Mouse (Mus musculus) spleen, adult 12 weeks (tissue): ENCODE results near the gene Pak7.

Experiments used
- DNase-seq: peaks from one replicate; pipeline ENCODE4 v3.0.0; 2022; ENCODE audit warnings: low spot score

The Pak7 gene

GRCm38 (mm10) chr2:136150752-136151151 is 237.0 kb downstream of the Pak7 start:
- DNase-seq = no peak

DNA sequence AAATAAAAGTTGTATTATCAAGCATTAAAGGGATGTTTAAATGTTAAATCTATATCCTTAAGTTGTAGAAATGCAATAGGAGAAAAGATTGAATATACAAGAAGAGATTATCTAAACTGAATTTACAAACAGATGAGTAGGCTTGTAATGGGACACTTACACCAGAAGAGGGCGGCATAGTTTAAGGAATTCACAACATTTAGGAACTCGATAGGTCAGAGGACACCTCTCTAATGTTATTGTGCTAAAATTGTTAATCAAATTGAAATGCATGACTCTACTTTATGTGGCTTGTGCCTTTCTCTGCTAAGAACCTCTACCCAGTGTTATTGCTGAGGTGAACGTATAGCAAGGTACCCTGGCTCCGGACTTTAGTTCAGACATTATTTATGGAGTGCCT is 238.2 kb downstream of the Pak7 start:
- no peak for DNase-seq

DNA sequence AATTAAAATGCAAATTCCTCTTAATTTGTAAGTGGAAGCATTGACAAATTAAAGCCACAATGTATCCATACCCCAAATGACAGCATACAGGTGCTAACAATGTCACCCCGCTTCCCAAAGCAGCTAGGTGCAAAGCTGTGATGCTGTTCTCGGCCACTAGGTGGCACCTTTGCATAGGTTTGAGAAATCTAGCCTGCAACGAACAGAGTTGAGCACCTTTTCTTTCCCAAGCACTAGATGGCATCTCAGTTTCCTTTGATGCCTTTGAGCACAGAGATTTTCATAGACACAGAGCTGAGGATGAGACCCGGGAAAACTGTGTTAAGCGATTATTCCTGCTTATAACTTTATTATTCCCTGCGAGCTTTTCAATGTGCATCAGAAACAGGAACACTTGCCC is 238.8 kb downstream of the Pak7 start:
- peak; percentile 10 for DNase-seq

DNA sequence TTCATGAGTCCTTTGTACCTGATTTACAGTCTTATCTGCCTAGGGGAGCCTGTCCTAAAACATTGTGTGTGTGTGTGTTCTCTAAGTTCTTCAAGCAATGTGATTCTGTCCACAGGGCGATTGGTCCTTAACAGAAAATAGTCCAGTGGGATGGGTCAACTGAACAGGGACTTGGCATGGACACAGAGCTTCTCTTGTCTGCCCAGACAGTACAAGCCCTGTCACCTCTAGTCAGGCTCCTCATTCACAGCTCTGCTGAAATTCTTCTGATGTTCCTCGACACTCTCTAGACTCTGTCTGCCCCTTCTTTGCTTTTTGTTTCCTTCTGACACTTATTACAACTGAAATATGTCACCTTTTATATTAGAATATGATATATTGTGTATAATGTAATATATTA is 247.0 kb downstream of the Pak7 start:
- no peak for DNase-seq

DNA sequence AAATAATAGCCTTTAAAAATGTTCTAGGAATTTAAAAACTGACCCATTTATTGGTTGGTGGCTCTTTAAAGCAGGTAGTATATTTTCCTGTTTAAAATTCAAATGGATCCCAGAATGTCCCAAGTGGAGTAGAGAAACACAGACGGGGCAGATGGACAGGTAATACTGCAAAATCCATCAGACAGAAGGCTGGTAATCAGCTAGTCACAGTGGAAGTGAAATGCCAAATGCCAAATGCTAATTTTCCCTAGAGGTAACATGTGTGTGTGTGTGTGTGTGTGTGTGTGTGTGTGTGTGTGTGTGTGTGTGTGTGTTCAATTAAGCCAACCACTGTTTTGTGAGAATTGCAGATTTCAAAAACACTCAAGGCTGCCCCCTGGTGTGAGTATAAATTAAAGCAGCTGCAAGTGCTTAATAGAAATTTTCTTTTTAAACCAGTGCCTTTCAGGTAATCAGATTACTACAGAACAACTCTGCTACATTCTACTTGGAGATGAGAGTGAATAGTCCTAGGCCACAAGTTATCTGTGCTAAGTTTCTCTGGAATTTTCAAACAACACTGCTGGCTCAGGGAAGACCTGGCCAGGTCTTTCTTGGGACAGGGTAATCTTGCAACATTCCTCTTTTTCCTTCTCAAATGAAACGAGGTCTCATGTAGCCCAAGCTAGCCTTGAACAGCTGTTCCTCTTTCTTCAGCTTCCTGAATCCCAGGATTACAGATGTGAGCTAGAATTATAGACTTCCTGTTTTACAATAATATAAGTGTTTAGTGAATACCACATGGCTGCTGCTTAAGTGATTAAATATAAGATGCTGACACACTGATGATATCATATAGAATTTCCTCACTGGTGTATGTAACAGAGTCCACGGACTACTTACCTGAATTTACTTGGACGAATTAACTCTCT is 248.4 kb downstream of the Pak7 start:
- DNase-seq = no peak

DNA sequence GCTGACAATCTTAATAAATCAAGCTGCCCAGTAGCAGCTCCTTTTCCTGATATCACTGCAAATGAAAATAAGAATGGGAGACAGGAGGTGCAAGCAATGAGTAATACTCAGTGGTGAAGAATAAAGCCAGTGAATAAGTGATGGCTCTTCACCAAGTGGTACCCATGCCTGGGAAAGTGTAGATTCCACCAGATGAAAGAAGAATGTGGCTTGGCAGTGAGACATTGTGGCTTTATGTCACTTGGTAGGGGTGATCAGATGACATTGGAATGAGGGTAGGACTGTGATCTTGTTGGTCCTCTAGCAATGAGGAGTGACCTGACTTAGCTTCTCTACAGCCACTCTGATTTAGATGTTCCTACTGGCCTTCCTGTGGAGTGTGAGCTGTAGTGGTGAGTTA is 249.3 kb downstream of the Pak7 start:
- no peak for DNase-seq

DNA sequence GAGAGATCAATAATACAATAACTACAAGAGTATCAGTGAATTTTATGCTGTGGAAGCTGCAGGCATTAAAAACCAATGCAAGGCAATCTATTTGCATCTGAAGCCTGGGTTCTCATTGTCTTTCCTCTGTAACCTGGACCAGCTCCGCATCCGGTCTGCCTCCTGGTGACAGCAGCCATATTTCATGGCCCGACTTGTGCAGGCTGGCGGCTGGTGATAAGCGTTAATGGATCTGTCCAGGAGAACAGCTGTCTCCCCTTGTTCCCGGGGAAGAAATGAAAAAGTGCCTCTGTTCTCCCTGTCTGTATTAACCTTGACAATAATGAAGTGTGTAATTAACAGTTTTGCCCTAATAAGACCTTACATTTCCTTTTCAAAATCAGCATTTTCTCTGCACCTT is 265.9 kb downstream of the Pak7 start:
- DNase-seq = no peak

GRCm38 (mm10) chr2:136118006-136118405 is 269.8 kb downstream of the Pak7 start:
- no peak for DNase-seq

DNA sequence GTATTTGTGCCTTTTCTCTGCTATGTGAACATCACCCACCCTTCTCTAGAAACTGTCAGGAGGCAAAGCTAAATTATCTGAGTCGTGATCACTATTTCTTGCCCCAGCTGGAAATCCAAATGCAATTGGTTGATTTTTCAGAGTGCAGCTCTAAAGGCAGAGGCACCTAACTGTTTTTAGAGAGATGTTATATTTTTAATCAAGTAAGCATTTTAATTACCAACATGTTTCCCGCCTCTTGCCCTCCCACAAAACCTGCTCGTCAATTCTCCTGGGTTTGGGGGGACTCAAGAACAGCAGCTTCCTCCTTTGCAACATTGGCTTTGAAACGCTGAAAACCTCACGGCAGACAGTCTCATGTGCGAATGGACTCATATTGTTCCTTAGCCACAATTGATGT is 274.4 kb downstream of the Pak7 start:
- no peak for DNase-seq

DNA sequence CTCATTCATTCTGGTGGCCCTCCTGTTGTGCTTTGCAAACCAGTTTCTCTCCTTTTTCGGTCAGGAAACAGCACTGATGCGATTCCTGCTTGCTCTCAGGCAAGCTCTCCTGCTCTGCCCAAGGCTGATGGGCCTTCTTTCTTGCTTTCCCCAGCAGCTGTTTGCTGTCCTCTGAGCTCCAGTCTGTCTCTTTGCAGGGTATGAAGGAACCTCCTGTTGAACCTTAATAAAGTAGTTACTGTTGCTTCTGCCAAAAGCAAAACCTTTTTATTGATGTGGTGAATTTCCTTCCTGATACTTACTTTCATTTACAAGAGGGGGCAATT is 278.8 kb downstream of the Pak7 start:
- DNase-seq = no peak

DNA sequence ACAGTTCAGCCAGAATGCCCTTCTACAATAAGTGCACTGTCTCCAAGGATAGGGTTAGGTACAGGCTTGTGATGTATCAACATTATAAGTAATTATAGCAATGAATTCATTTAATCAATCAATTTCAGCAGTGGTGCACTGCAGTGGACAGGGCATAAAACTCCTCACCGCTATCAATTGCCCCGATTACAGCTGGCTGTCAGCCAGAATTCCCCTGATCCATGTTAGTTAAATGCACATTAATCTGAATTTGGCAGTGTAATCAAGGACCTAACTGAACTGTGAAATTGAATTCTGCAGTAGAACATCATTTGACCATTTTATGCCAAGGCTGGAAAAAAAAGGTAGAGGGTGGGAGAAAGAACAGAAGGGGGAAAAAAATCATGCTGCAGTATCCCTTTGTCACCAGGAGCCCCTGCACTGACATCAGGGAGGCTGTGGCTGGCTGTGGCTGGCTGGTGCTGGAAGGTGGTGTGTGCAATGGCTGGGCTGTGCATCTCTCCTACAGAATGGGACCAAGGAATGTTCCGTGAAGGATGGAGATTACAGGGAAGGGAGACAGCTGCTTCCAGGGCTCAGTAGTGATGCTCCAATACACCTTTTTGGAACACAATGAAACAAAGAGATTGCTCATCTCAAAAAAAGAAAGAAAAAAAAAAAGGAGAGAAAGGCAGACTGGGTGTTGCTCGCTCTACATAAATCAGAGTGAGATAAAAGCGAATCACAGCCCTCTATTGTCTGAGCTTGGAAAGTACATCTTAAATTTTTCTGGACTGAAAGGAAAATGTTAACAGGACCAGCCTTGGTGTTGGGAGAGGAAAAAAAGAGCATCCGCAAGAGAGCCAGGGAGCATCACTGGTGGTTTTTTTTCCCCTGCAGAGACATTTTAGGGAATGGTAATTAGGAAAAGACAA is 279.4 kb downstream of the Pak7 start:
- no peak for DNase-seq

DNA sequence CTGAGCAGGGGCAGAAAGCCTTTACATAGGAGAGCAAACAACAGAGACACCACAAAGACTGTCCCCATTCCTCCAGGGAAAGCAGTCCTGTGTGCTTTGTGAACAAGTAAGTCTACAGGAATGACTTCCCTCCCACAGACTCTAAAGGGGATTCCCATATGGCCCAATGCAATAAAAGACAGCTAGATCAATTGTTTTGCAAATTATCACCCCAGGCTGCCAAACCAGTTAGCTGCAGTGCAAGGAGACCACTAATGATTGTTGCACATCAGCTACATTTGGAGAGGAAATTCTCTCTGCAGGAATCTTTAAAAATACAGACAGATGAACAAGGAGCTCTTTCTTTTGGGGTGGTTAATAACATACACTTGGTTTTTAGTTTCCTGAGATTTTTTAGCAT is 280.2 kb downstream of the Pak7 start:
- no peak for DNase-seq

DNA sequence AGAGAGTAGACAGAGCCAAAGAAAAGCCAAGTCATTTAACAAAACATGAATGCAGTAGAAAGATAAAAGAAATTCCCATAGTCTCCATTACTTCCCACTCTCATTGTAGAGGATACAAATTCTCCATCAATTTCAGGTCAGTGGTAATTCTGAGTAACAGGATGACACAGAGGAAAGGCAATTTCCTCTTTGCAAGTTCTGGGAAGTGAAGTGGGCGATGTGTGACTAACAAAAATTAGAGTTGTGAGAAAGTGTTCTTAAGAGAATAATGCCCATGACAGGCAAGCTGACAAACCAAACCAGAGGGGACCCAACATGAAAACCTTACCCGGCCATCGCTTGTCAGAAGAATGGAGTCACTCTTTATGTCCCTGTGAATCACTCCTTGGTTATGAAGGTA is 290.6 kb downstream of the Pak7 start:
- no peak for DNase-seq

- DNase-seq = no peak
Measured at GRCm38 (mm10) chr2:136095978-136096377, 291.8 kb downstream of the Pak7 start.

GRCm38 (mm10) chr2:136064356-136064755 is 323.4 kb downstream of the Pak7 start:
- DNase-seq = no peak

DNA sequence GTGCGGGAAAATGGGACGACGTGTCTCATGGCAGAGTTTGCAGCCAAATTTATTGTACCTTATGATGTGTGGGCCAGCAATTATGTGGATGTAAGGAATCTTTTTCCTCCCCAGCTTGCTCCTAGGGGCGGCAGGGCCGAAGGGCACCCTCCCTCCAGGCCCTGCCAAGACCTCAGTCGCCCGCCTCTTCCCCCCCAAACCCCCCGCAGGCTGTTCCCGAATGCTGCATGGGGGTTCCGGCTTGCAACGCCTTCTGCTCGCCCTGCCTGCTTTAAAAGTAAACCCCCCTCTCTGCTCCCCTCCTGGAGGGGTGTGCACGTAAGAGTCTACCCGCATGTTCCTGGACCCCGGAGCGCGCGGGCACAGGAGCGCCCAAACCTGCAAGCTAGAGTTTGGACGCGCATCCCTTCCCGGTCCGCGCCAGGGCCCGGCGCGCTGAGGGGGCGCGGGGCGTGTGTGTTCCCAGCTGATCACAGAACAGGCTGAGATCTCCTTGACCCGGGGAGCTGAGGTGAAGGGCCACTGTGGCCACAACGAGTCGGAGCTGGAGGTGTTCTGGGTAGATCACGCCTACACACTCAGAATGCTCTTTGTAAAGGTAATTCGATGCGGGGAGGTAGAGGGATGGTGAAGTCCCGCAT is 328.6 kb downstream of the Pak7 start:
- no peak for DNase-seq

DNA sequence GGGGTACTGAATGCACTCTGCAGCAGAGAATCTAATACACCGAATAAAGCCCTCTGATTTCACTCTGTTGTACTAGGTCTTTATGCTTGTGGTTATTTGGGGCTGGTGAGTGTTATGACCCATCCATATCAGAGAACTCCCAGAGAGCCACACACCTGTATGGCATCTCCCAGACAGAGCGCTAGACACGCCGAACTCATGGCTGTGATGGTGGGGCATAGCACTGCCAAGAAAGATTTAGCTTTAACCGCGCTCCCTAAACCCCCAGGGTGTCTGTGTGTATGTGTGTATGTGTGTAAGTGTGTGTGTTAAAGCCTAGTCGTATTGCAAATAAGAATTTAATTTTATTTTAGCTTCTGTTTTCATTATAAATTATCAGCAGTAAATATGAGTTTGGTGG is 329.4 kb downstream of the Pak7 start:
- DNase-seq = no peak

DNA sequence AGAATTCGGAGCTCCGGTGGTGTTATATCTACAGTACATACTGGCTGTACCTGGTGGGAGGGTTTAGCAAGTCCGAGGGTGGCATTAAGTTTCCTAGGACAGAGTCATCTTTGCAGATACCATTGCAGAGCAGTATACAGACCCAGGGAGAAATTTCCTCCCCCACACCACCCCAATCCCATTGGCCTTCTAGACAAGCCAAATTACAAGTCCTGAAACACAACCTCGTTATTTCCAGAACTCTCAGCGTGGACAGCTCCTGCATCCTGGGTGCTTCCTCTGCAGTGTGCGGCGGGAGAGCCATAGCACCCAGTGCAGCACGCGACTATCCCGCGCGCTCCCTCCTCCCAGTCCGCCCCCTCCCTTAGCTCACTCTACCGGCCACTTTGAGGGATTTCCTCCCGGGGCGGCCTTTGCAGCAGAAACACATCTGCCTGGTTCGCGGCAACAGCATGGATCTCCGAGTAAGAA is 329.9 kb downstream of the Pak7 start:
- DNase-seq = no peak

DNA sequence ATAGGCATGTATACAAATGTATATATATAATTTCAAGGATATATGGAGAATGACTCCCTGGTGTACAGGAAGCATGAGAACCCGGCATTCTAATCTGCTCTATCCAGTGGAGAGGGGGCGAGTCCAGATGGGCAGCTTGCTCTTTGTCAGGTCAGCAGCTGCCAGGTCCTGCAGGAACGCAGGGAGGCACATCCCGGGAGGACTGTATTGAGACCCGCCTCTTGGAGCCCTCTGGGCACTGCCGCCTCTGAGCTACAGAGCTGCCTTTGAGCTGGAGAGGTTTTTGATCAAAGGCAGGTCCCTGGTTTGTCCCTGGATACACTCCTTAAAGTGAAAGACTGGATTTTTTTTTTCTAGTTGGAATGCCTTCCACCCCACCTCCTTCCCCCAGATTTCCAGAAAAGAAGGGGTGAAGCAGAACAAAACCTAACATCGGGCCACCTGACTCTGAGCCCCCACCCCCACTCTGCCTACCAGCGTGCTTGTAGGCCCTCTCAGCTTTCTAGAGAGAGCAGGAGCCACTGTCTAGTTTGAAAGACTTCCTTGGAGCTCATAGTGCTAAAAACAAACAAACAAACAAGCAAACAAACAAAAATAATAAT is 336.0 kb downstream of the Pak7 start, which contains the start of gene Lamp5:
Gene Lamp5 (plus strand): TSS at position 552 of the 602 bp plus-strand sequence.
- no peak for DNase-seq

GRCm38 (mm10) chr2:136050793-136051615 is 336.8 kb downstream of the Pak7 start:
- no peak for DNase-seq

DNA sequence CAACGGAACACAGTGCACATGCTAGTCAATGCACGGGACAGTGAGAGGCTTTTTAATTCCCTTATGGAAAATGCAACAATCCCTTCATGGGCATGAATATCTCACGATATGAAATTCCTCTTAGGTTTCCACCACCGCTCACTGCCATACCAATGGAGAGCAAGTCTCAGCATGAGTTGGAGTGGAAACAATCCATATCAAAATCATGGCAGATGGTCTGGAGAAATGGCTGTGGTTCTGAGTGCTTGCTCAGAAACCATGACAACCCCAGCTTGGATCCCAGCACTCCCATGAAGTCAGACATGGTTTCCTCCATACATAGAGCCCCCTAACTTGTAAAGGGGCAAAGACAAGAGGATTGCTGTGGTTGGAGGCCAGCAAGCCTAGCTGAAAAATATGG is 339.3 kb downstream of the Pak7 start:
- DNase-seq = no peak
